Mouse (Mus musculus): ENCODE data around the gene Dcst2. TPM values are rescaled to one million over a fixed set of nuclear protein-coding genes. Genes with fewer than 3 reads are reported as not detected.

Gene Dcst2
- total RNA-seq, 2 experiments from 2014 or later, result 0.43 TPM; not detected in 1

DNA sequence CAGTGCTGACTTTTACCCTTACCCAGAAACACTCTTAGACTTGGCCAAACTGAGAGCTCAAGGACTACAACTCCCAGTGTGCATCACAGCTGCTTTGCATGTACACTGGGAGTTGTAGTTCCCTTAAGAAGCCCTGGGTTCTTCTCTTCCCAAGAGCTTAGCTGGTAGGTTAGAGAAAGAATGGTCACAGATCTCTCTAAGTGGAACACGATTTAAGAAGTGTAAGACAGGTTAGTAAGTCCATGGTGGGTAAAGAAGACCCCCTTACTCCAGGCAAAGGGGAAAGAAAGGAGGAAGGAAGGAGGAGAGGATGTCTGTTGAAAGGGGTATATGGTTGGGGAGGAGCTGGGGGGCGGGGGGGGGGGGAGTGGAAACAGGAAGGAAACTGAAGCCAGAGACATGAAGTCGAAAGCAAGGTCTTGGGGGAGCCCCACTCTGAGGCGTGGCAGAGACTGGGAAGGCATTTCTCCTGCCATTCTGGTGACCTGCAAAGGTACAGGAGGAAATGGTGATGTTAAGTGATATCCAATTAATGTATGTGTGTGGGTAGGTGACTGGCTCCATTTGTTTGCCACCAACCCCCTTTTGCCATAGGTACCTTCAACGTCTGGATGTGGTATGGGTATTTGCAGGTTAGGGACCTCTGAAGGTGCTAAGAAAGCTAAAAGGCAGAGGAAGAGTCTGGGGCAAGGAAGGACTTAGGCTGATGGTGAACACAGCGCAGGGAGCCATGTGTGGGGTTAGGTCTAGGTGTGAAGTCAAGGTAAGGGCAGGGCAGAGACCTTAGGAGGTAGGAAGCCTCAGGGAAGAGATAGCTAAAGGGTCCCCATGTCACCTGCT lies 27.3 kb downstream of the Dcst2 start:
- DNase-seq, result no peak

DNA sequence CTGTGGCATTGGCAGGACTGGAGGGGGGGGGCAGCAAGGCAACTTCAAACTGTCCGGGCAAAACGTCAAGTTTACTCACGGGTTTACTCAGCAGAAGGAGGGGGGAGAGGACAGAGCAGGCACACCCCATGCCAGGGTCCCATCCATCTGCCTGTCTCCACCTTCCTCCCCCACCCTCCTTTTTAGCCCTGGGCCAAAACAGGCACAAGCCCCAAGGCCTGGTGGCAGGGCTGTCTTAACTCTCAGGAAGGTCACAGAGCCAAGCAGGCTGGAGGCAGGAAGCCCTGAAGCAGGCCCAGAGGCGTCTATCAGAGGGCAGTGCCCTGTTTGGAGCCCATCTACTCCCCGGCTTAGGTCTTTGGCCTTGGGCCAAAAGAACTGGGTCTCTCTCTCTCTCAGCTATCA lies 28.3 kb downstream of the Dcst2 start:
- no peak for DNase-seq

DNA sequence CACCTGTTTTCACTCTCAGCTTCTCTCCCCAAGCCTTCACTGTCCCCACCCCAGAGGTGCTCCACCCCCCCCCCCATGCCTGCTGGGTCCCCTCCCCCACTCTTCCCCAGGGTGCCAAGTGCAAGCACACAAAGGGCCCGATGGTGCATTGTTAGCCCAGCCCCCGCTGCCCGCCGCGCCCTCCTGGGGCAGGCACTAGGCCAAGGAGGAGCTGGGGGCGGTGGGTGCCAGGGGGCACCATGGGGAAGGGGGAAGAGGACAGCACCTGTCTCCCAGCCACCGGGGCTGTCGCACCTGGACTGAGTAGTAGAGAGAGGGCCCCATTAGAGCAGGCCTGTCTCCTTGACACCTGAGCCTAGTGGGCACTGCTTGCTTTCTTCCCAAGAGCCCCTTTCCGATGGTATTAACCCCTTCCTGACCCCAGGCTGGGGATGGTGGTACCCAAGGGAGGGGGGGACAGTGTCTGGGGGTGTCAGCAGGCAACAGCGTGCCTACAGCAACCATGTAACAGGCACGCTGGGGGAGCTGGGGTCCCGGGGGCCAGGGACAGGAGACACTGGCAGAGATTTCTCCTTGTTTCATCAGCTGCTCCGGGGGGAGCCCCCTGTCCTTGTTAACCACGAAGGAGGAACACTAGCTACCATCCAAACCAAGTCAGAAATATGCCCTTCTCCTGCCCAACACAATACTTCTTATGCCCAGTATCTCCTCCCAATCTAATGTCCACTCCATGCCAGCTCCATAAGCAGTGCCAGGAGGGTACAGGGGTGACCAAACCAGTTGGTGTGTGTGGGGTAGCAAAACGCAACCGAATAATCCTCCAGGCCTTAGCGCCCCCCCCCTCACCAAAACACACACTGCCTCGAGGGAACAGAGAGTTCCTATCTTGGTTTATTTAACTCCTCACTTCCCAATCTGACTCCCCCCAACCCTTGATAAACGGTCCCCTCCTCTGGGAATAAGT lies 29.2 kb downstream of the Dcst2 start:
- DNase-seq, result no peak

DNA sequence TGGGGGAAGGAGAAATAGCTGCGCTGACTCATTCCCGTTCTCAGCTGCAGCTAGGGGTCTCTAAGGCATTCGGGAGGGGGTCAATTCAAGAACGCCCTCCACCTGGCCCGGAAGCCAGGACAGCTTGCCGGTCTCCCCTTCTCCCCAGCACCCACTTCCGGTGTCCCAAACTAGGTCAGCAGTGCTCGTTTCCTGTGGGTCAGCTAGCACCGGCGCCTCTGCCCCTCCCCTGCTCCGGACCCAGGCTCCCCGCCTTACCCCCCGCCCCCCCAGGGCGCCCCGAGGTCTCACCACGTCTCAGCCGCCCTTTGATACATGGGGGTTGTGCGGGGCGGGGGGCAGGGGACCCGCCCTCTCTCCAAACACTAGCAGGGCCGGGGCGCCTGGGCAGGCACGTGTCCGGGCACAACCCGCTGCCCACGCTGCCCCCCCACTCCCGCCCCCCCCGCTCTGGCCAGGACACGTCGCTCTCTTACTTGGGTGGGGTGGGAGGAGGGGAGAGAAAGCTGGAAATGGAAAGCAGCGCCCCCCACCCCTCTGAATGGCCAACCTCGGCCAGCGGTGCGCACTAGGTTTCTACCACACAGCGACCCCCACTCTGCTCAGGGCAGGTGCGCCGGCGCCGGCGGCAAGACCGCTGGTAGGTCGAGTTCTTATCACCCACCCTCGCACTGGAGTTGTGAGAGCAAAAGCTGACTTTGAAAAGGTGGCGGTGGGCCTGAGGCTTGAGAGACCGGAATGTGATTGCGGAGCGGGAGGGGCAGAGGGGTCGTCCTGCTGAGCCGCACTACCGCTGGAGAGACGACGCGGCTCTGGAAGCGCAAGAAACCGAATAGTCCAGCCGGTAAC lies 30.1 kb downstream of the Dcst2 start:
- DNase-seq, result no peak

GRCm38 (mm10) chr3:89392871-89393311 lies 31.1 kb downstream of the Dcst2 start:
- no peak for DNase-seq

DNA sequence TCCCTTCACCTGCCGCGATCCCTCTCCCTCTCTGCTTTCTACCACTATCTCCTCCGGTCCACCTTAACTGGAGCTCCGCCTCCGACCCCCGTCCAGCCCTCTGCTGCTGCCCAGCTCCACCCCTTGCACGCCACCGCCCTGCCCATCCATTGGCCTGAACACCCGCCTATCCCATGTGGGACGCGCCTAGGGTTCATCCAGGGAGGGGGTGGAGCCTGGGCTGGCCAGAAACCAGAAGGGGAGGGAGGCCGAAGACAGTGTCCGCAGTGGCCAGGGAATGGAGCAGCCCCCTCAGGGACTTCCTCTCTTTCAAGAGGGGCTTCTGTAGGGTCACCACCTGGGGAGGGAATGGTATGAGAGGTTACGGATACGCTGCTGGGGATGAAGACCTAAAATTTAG lies 31.8 kb downstream of the Dcst2 start:
- peak; percentile 96 for DNase-seq

DNA sequence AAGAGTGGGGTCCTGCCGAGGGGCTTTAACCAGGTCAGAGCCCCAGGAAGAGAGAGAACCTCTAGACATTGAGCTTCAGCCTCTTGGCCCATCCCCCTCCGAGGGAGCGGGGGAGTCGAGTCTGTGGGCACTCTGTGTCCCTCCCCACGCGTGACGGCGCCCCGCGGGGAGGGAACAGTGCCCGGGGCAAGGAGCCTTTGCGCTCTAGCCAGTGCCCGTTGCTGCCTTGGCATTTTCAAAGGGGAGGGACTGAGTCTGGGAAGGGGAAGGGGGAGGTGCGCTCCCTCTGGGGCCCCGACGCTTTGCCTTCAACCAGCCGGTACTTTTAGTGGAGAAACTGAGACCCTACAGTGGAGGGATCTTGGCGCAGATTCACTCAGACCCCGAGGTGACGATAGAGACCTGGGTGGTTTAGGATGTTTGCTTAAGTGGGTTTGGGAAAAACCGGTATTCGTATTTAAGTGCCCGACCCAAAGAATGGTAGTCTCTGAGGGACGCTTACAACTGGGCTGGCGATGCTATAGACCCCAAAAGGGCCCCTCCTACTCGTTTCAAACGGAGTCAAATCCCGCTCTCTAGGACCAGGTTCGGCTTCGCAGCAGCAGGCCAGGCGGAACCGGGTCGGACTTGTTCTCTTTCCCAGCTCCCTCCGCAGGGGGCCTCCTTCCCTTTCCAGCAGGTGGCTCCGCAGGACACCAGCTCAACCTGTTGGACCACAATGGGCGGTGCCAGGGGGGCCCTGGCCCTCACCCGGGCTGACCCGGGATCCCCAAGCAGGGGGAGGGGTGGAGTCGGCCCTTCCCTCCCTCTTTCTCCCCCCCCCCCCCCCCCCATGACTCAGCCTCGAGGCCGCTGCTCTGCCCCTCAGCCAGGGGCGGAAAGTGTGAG lies 32.5 kb downstream of the Dcst2 start, which contains the start of gene Zbtb7b:
TSS of gene Zbtb7b (minus strand) at position 771 of the 888 bp plus-strand sequence.
- DNase-seq, result peak; percentile 65 to 67

DNA sequence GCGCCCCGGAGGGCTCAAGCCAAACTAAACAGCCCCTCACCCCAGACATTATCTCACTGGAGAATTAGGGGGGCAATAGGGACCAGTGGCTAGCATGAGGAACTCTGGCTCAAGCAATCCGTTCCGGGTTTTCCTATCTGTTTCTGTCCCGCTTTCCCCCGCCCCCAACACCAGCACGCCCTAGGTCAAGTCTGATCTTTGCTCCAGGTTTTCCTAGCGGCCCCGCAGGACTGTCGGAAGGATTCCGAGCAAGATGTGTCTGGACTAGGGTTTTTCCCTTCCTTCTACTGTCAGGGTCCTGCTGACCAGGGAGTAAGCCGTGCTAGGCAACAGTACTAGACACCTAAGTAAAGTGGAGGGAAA lies 33.1 kb downstream of the Dcst2 start:
- DNase-seq, result no peak

GRCm38 (mm10) chr3:89395419-89395805 lies 33.6 kb downstream of the Dcst2 start:
- no peak for DNase-seq

DNA sequence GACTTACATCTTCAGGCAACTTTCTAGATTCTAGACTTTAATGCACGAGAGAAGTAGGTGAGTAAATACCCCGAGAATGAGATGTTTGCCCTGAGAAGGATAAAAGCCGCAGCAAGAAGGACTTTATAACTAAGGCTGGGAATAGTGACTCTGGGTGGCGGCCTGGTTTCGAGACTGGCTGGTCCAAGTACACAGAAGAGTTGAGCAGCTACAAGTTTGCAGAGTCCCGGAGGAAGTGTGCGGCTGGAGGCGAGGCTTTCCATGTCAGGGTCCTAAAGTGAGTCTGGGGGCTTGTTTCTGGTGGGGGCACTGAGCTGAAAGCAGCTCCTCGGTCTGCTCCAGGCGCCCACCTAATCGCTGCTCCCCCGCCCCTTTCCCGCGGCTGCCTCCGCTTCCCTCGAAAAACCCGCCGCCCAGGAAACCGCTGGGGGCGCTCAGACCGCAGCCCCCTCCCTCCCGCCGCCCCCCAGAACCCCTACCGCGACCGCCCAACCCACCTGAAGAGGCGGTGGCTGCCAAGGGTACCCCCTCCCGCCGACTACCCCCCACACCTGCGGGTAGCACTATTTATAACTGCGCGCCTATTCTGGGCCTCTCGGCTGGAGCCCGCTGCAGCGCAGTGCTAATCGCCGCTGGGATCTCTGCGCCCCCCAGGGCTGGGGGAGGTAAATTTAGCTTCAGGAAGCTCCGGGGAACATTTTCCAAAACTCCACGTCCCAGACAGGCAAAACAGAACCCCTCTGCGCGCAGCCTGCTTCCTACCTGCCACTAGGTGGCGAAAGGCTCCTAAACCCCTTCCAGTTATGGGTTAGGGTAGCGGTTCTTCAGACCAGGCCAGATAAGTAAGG lies 34.3 kb downstream of the Dcst2 start:
- no peak for DNase-seq

- DNase-seq, result no peak
Measured at GRCm38 (mm10) chr3:89396654-89397005, 34.9 kb downstream of the Dcst2 start.

DNA sequence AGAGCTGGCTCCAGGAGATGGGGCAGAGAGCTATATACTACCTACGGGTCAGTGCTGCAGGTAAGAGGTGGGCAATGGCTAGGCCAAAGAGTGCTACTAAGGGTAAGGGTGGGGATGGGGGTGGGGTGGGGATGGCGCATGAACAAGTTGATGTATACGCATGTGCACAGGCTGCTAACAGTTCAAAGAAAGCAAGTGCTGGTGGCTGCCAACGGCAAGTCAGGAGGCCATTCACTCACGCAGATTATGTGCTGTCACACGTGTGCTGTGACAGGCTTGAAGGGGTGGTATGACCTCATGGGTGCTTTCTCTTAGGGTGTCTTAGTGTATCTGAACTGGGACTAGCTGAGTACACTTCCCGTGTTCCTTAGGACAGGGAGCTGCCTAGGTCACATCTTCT lies 39.6 kb downstream of the Dcst2 start:
- DNase-seq, result no peak

- no peak for DNase-seq
Measured at GRCm38 (mm10) chr3:89402693-89403092, 40.9 kb downstream of the Dcst2 start, which contains the start of gene Lenep. Lenep (minus strand) TSS chr3:89402793.

GRCm38 (mm10) chr3:89406887-89407286 lies 45.1 kb downstream of the Dcst2 start:
- no peak for DNase-seq

DNA sequence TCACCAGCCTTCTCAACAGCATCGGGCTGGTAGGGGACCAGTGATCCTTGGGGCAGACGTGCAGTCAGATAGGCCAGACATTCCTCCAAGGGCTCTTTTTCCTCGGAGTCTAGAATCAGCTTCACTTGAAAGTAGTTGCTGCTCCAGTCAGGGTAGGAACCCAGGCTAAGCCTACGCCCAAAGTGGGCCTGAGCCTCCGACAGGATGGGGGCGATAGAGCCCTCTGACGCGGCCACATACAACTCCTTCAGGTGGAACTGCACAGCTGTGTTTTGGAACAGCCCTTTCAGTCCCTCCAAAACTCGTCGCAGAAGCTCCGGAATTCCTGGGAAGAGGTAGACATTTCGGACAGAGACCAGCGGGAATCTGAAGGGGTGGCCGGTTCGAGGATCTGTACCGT lies 46.7 kb downstream of the Dcst2 start:
- no peak for DNase-seq

- DNase-seq, result no peak
Measured at GRCm38 (mm10) chr3:89409701-89410100, 47.9 kb downstream of the Dcst2 start.

- no peak for DNase-seq
Measured at GRCm38 (mm10) chr3:89410864-89411263, 49.1 kb downstream of the Dcst2 start.

DNA sequence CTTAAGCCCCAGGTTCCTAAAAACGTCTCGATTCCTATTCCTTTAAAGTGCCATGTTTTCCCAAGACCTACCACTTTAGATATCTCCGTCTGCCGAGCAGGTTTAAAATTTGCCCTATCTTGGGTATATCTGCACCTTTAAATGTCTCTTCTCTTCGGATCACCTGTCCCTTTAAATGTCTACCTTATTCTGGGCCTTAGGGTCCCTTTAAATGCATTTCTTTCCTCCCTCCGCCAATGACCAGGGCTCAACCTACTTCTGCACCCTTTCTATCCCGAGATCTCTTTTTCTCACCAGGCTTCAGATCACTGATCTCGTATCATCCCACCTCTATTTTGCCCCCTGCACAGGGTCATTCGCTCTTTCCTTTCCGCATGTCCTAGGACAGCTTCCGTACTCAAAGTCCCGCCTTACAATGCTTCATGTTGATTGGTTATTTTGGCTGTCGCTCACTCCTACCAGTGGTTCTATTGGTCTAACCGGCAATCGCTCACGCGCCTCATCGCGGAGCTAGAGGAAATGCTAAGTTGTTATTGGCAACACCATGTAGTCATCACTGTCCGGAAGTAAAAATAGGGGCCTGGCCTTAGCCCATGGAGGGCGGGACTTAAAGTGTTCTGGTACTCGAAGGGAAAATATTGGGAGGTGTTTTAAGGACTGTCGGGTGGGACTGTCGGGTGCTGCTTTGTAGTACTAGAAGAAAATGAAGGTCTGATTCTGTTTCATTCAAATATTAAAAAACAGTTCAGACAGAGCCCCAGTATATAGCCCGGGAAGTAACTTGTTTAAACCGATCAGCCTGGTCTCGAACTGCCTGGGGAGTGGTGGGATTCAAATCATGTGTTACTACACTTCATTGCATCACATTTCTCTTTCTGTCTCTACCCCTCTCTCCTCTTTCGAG lies 50.0 kb downstream of the Dcst2 start, which contains the start of gene Flad1:
TSS of gene Flad1 (minus strand) at position 381 of the 904 bp plus-strand sequence.
- DNase-seq, result peak; percentile 96 to 99

- DNase-seq, result no peak
Measured at GRCm38 (mm10) chr3:89416158-89416557, 54.4 kb downstream of the Dcst2 start.
